Mouse (Mus musculus) fibroblast of lung, adult 2 months (primary cell): ENCODE results near the gene Rassf6.

Source experiments
- DNase-seq: peaks from one replicate; pipeline ENCODE4 v3.0.0-alpha.2; 2011; ENCODE audit warnings: low read depth

The Rassf6 gene

GRCm38 (mm10) chr5:90640286-90641217, at the start of gene Rassf6:
Gene Rassf6, minus strand, starts transcription at chr5:90640657.
- no peak for DNase-seq

GRCm38 (mm10) chr5:90689426-90690128, 49.1 kb upstream of the Rassf6 start:
- DNase-seq, result peak; percentile 89

GRCm38 (mm10) chr5:90687913-90688312, 47.5 kb upstream of the Rassf6 start:
- DNase-seq, result no peak

- no peak for DNase-seq
These were observed 44.5 kb upstream of the Rassf6 start for GRCm38 (mm10) chr5:90684994-90685393.

- DNase-seq, result peak; percentile 83
These were observed 41.4 kb upstream of the Rassf6 start for GRCm38 (mm10) chr5:90681842-90682241.

- peak; percentile 35 for DNase-seq
These were observed 37.1 kb upstream of the Rassf6 start for GRCm38 (mm10) chr5:90677560-90677959.

GRCm38 (mm10) chr5:90661852-90662251, 21.4 kb upstream of the Rassf6 start:
- DNase-seq, result no peak

GRCm38 (mm10) chr5:90661436-90661835, 21.0 kb upstream of the Rassf6 start:
- DNase-seq, result peak; percentile 16

- no peak for DNase-seq
These were observed 20.0 kb upstream of the Rassf6 start for GRCm38 (mm10) chr5:90660411-90660810.

- no peak for DNase-seq
These were observed 16.2 kb upstream of the Rassf6 start for GRCm38 (mm10) chr5:90656681-90657080.

GRCm38 (mm10) chr5:90655891-90656290, 15.4 kb upstream of the Rassf6 start:
- no peak for DNase-seq

- no peak for DNase-seq
These were observed 14.3 kb upstream of the Rassf6 start for GRCm38 (mm10) chr5:90654798-90655197.

GRCm38 (mm10) chr5:90652724-90653123, 12.3 kb upstream of the Rassf6 start:
- peak; percentile 25 for DNase-seq

GRCm38 (mm10) chr5:90650466-90651150, 10.2 kb upstream of the Rassf6 start:
- no peak for DNase-seq

GRCm38 (mm10) chr5:90647473-90647872, 7.0 kb upstream of the Rassf6 start:
- no peak for DNase-seq

GRCm38 (mm10) chr5:90646398-90646797, 5.9 kb upstream of the Rassf6 start:
- DNase-seq, result no peak

GRCm38 (mm10) chr5:90645579-90645978, 5.1 kb upstream of the Rassf6 start:
- DNase-seq, result no peak

- DNase-seq, result no peak
These were observed 757 bp upstream of the Rassf6 start for GRCm38 (mm10) chr5:90641218-90641610.

- no peak for DNase-seq
These were observed 5.6 kb downstream of the Rassf6 start for GRCm38 (mm10) chr5:90634885-90635284.

GRCm38 (mm10) chr5:90628530-90628929, 11.9 kb downstream of the Rassf6 start:
- DNase-seq, result no peak

- DNase-seq, result no peak
These were observed 12.4 kb downstream of the Rassf6 start for GRCm38 (mm10) chr5:90628011-90628410.

- no peak for DNase-seq
These were observed 13.0 kb downstream of the Rassf6 start for GRCm38 (mm10) chr5:90627423-90627822.
